Mouse (Mus musculus) fibroblast of lung, adult 2 months (primary cell): Measurements from ENCODE around the gene Papss2.

Experiments
- DNase-seq: peaks from one replicate; pipeline ENCODE4 v3.0.0-alpha.2; 2011; ENCODE audit warnings: low read depth

Papss2 gene

GRCm38 (mm10) chr19:32711761-32712541 is 116.4 kb downstream of the Papss2 start:
- DNase-seq: peak; percentile 53

- peak; percentile 39 for DNase-seq
These were observed 117.0 kb downstream of the Papss2 start for GRCm38 (mm10) chr19:32712588-32713042.

GRCm38 (mm10) chr19:32713471-32713870 is 117.9 kb downstream of the Papss2 start:
- no peak for DNase-seq

DNA sequence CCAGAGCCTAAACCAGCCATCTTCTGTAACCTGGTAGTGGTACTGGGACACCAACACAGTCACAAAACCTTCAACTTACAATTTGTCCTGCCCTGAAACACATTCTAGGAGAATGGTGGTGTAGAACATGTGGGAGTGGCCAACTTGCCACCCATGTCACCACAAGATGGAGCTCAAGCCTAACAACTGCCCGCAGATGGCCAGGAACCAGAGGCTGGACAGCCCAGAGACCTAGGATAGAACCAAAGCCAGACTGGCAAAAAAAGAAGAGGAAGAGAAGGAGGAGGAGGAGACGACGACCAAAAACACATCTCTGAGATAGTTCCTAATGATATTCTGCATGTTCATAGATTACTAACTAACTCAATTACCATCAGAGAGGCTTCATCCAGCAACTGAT is 119.6 kb downstream of the Papss2 start:
- DNase-seq: peak; percentile 36

GRCm38 (mm10) chr19:32715681-32716080 is 120.1 kb downstream of the Papss2 start:
- no peak for DNase-seq
